Mouse (Mus musculus): Measurements from ENCODE around the gene Cinp. TPM values are rescaled to one million over a fixed set of nuclear protein-coding genes. Genes with fewer than 3 reads are reported as not detected.

Cinp gene
- polyA plus RNA-seq (2016; fragmentation: Nextera tagmentation; extraction: Ambion mirVana) = 83.6 and 94.5 TPM in 2 replicates

GRCm38 (mm10) chr12:110889036-110890020, at the start of gene Cinp, which contains the start of gene Tecpr2:
Cinp (minus strand) TSS chr12:110889145.
Tecpr2 (plus strand) TSS chr12:110889264.
- no peaks in the 10 kb centered on the region for H3K9me3 ChIP-seq
- under 1% methylated on average over 70 of the region's 74 CpGs for WGBS
- no peaks in the 10 kb centered on the region for H3K36me3 ChIP-seq
- peaks cover 19% of the 10 kb centered on the region for H3K4me1 ChIP-seq
- DNase-seq (ENCODE audit: low spot score) = peak; percentile 99
- H3K27me3 ChIP-seq (ENCODE audit: insufficient read depth, poor library complexity, severe bottlenecking) = no peaks in the 10 kb centered on the region
- H3K27ac ChIP-seq = peak within 1 kb of the TSS; percentile 95
- peak within 1 kb of the TSS; percentile 92 for H3K4me3 ChIP-seq

DNA sequence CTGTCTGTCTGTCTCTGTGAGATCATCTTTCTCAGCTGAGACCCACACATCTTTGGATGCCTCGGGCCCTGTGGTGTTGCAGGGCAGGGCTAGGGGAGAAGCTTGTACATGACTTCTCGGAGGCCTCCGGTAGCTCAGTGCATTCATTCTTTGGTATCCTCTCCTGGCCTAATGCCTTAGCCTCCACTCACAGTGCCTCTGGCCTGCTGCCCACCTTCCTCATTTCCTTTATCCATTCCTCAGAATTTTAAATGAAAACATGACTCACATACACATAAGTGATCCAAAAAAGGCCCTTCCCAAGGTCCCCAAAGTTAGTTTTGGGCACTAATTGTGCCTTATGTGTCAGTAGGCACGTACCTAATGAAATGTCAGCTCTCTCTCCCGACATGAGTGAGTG, 48.6 kb upstream of the Cinp start:
- Histone ChIP-seq H3K9me3 (no peaks in the 10 kb centered on the region), H3K36me3 (peaks cover 38% of the 10 kb centered on the region), H3K27ac (no peak overlapping the region), H3K27me3 (ENCODE audit: insufficient read depth, poor library complexity, severe bottlenecking) (no peaks in the 10 kb centered on the region), H3K4me1 (0 out of 2 replicates have a peak, but pooled peaks cover 4% of the 10 kb centered on the region), H3K4me3 (no peak overlapping the region)
- DNase-seq (ENCODE audit: low spot score) = no peak
- 88% methylated on average over 5 of the region's 5 CpGs for whole genome bisulfite sequencing

GRCm38 (mm10) chr12:110935983-110936620, 47.2 kb upstream of the Cinp start:
- Histone ChIP-seq H3K36me3 (peaks cover 41% of the 10 kb centered on the region), H3K4me3 (no peak overlapping the region), H3K27me3 (ENCODE audit: insufficient read depth, poor library complexity, severe bottlenecking) (no peaks in the 10 kb centered on the region), H3K27ac (no peak overlapping the region), H3K9me3 (no peaks in the 10 kb centered on the region), H3K4me1 (0 out of 2 replicates have a peak, but pooled peaks cover 4% of the 10 kb centered on the region)
- WGBS = 63% methylated on average over 9 of the region's 9 CpGs
- DNase-seq (ENCODE audit: low spot score) = peak; percentile 90

GRCm38 (mm10) chr12:110932820-110933219, 43.9 kb upstream of the Cinp start:
- Histone ChIP-seq H3K4me3 (no peak overlapping the region), H3K36me3 (peaks cover 36% of the 10 kb centered on the region), H3K27ac (no peak overlapping the region), H3K4me1 (0 out of 2 replicates have a peak, but pooled peaks cover 4% of the 10 kb centered on the region), H3K27me3 (ENCODE audit: insufficient read depth, poor library complexity, severe bottlenecking) (no peaks in the 10 kb centered on the region), H3K9me3 (no peaks in the 10 kb centered on the region)
- DNase-seq (ENCODE audit: low spot score) = no peak
- WGBS = 71% methylated on average over 5 of the region's 5 CpGs

- Histone ChIP-seq H3K4me1 (no peaks in the 10 kb centered on the region), H3K36me3 (peaks cover 29% of the 10 kb centered on the region), H3K9me3 (no peaks in the 10 kb centered on the region), H3K27me3 (ENCODE audit: insufficient read depth, poor library complexity, severe bottlenecking) (no peaks in the 10 kb centered on the region), H3K27ac (no peak overlapping the region), H3K4me3 (no peak overlapping the region)
- DNase-seq (ENCODE audit: low spot score) = no peak
- WGBS = 81% methylated on average over 5 of the region's 5 CpGs
These were observed 32.6 kb upstream of the Cinp start for GRCm38 (mm10) chr12:110921572-110921971.

DNA sequence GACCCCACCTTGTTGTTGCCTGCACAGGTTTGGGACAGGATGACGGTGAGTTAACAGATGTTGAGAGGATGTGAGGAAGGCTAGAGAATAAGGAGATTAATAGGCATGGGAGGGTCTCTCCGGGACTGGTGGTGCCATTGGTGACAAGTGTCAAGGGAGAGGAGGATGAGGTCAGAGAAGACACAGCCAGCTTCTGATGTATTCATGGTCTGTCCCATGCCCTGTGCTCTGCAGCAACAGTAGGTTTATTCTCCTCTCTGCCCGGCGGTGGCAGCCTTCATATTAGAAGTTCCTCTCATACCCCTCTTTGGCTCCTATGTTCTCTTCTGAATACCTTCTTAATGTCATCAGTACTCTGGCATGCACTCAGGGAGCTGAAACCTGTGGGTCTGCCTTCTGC, 31.3 kb upstream of the Cinp start:
- H3K36me3 ChIP-seq = peaks cover 34% of the 10 kb centered on the region
- no peaks in the 10 kb centered on the region for H3K4me1 ChIP-seq
- no peak overlapping the region for H3K4me3 ChIP-seq
- no peaks in the 10 kb centered on the region for H3K27me3 ChIP-seq (ENCODE audit: insufficient read depth, poor library complexity, severe bottlenecking)
- no peak for DNase-seq (ENCODE audit: low spot score)
- 83% methylated on average over 4 of the region's 4 CpGs for WGBS
- no peaks in the 10 kb centered on the region for H3K9me3 ChIP-seq
- H3K27ac ChIP-seq = no peak overlapping the region

DNA sequence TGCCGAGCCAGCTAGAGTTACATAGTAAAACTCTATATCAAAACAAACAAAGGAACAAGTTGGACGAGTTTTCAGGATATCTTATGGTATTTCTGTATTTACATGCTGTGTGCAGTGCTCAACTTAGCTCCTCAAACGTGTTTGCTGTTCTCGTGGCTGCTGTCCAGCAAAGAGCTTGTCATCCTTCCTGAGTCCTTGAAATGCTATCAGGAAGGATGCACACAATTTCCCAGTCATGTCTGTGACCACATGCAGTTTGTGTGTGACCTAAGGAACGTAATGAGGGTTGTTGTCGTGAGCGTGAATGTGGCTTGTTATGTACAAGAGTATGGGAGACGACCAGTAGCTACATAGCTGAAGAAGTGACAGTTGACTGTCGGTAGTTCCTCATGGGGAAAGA, 26.8 kb upstream of the Cinp start:
- no peak for DNase-seq (ENCODE audit: low spot score)
- Histone ChIP-seq H3K27ac (no peak overlapping the region), H3K9me3 (no peaks in the 10 kb centered on the region), H3K4me1 (no peaks in the 10 kb centered on the region), H3K4me3 (no peak overlapping the region), H3K36me3 (peaks cover 34% of the 10 kb centered on the region), H3K27me3 (ENCODE audit: insufficient read depth, poor library complexity, severe bottlenecking) (no peaks in the 10 kb centered on the region)
- 84% methylated on average over 9 of the region's 9 CpGs for WGBS

- no peak for DNase-seq (ENCODE audit: low spot score)
- WGBS = 96% methylated on average over 2 of the region's 2 CpGs
These were observed 21.0 kb upstream of the Cinp start for GRCm38 (mm10) chr12:110909962-110910361.

DNA sequence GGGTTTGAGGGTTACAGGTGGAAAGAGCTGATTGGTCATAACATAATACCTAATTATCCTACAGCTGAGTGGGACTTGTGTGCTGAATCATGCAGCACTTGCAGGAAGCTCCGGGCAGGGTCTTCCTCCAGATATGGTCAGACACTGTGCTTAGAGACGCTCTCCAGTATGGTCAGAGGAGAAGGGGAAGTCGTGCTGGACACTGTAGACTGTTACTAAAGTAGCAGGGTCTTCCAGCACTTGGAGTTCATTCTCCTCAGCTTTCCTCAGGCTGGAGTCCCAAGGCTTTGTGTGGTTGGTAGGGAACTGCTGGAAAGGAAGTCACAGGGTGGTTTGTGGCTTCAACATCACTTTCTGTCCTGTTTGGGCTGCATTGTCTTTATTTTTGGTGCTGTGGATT, 18.9 kb upstream of the Cinp start:
- no peaks in the 10 kb centered on the region for H3K27me3 ChIP-seq (ENCODE audit: insufficient read depth, poor library complexity, severe bottlenecking)
- 0 out of 2 replicates have a peak, but pooled peaks cover 4% of the 10 kb centered on the region for H3K4me1 ChIP-seq
- no peaks in the 10 kb centered on the region for H3K9me3 ChIP-seq
- no peak overlapping the region for H3K4me3 ChIP-seq
- peaks cover 11% of the 10 kb centered on the region; the same call in 1 of the 2 replicates for H3K36me3 ChIP-seq
- no peak overlapping the region for H3K27ac ChIP-seq
- DNase-seq (ENCODE audit: low spot score) = no peak
- 71% methylated on average over 3 of the region's 3 CpGs for WGBS

More at GRCm38 (mm10) chr12:110909962-110910361, 21.0 kb upstream of the Cinp start:
- Histone ChIP-seq H3K27ac (no peak overlapping the region), H3K9me3 (no peaks in the 10 kb centered on the region), H3K27me3 (ENCODE audit: insufficient read depth, poor library complexity, severe bottlenecking) (no peaks in the 10 kb centered on the region), H3K4me1 (0 out of 2 replicates have a peak, but pooled peaks cover 4% of the 10 kb centered on the region), H3K36me3 (peaks cover 8% of the 10 kb centered on the region; the same call in 1 of the 2 replicates), H3K4me3 (no peak overlapping the region)

GRCm38 (mm10) chr12:110903536-110903935, 14.6 kb upstream of the Cinp start:
- Histone ChIP-seq H3K27me3 (ENCODE audit: insufficient read depth, poor library complexity, severe bottlenecking) (no peaks in the 10 kb centered on the region), H3K4me1 (0 out of 2 replicates have a peak, but pooled peaks cover 4% of the 10 kb centered on the region), H3K36me3 (peaks cover 11% of the 10 kb centered on the region; the same call in 1 of the 2 replicates), H3K9me3 (no peaks in the 10 kb centered on the region), H3K4me3 (no peak overlapping the region), H3K27ac (no peak overlapping the region)
- no peak for DNase-seq (ENCODE audit: low spot score)
- WGBS = 84% methylated on average over 2 of the region's 2 CpGs

DNA sequence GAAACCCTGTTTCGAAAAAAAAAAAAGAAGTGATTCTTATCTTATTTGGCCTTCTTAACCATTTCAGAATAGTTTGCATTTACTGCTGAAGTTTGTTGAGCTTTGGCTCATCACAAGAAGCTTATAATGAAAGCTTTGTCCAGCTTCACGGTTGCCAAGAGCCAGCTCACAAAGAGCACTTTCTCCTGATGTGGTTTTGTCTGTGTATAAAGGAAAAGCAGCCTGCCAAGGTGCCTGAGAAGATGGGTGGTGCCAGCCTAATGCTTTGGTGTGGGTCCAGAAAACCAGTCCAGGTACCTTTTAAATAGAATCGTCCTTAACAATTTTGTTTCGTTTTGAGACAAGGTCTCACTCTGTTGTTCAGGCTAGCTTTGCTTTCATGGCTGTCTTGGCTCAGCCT, 13.2 kb upstream of the Cinp start:
- Histone ChIP-seq H3K36me3 (peaks cover 6% of the 10 kb centered on the region; the same call in 1 of the 2 replicates), H3K4me3 (no peak overlapping the region), H3K4me1 (no peaks in the 10 kb centered on the region), H3K9me3 (no peaks in the 10 kb centered on the region), H3K27me3 (ENCODE audit: insufficient read depth, poor library complexity, severe bottlenecking) (no peaks in the 10 kb centered on the region), H3K27ac (no peak overlapping the region)
- DNase-seq (ENCODE audit: low spot score) = no peak
- 84% methylated on average over 4 of the region's 4 CpGs for WGBS

GRCm38 (mm10) chr12:110891887-110892286, 2.9 kb upstream of the Cinp start:
- no peak for DNase-seq (ENCODE audit: low spot score)
- H3K4me1 ChIP-seq = peaks cover 23% of the 10 kb centered on the region
- H3K27me3 ChIP-seq (ENCODE audit: insufficient read depth, poor library complexity, severe bottlenecking) = no peaks in the 10 kb centered on the region
- no peak overlapping the region for H3K27ac ChIP-seq
- no peaks in the 10 kb centered on the region for H3K36me3 ChIP-seq
- no peaks in the 10 kb centered on the region for H3K9me3 ChIP-seq
- 85% methylated on average over 1 of the region's 1 CpGs for WGBS
- H3K4me3 ChIP-seq = no peak overlapping the region

DNA sequence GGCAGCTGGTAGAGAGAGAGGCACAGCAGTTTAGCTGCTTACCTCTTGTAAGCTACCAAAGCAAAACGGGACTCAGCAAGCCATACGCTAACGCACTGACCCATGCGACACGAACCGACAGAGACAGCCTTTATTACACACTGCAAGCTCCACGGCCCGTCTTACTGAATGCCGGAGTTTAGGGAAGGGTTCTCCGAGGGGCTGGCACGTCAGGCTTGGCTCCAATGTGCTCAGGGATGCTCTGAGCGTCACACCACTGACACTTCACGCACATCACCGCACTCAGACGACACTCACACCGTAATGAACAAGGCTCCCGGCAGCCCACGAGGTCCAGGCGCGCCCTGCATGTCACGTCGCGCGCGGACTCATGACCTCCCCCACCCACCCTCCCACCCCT, 339 bp downstream of the Cinp start:
- Histone ChIP-seq H3K27me3 (ENCODE audit: insufficient read depth, poor library complexity, severe bottlenecking) (no peaks in the 10 kb centered on the region), H3K27ac (peak overlapping the region; percentile 95), H3K9me3 (no peaks in the 10 kb centered on the region), H3K4me3 (peak overlapping the region; percentile 92), H3K4me1 (peaks cover 19% of the 10 kb centered on the region), H3K36me3 (peaks cover 7% of the 10 kb centered on the region)
- no peak for DNase-seq (ENCODE audit: low spot score)
- WGBS = under 1% methylated on average over 25 of the region's 25 CpGs

Data from heart, embryonic 10.5 days (tissue).